Mouse (Mus musculus): Measurements from ENCODE around the gene Ctnnbl1. TPM values are rescaled to one million over a fixed set of nuclear protein-coding genes. Genes with fewer than 3 reads are reported as not detected.

The Ctnnbl1 gene
- total RNA-seq, 2 experiments from 2014 or later: 27.1 to 29.6 TPM

DNA sequence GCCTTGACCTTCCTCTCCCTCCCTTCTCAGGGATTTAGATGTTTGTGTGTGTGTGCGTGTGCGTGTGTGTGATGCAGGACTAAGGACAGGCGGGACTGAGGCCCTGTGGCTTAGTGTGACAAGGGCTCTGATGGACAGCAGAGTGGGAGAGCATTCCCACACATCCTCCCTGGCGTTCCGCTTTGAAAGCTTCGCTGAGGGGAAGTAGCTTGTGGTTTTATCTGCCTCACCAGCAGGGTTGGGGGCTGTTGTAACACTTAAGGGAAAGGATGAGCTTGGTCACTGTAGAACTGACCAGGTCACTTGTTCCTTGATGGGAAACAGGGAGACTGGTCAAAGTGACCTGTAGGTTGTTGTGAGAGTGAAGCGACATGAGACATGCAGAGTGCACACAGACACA lies 121.1 kb downstream of the Ctnnbl1 start:
- DNase-seq (ENCODE audit: low spot score in 2 of 2): no peak
- intact Hi-C loops (cut with DNase I): no loop called here

GRCm38 (mm10) chr2:157859046-157859701 lies 122.0 kb downstream of the Ctnnbl1 start:
- intact Hi-C loops (cut with DNase I): no loop called here
- no peak for DNase-seq (ENCODE audit: low spot score in 2 of 2)

DNA sequence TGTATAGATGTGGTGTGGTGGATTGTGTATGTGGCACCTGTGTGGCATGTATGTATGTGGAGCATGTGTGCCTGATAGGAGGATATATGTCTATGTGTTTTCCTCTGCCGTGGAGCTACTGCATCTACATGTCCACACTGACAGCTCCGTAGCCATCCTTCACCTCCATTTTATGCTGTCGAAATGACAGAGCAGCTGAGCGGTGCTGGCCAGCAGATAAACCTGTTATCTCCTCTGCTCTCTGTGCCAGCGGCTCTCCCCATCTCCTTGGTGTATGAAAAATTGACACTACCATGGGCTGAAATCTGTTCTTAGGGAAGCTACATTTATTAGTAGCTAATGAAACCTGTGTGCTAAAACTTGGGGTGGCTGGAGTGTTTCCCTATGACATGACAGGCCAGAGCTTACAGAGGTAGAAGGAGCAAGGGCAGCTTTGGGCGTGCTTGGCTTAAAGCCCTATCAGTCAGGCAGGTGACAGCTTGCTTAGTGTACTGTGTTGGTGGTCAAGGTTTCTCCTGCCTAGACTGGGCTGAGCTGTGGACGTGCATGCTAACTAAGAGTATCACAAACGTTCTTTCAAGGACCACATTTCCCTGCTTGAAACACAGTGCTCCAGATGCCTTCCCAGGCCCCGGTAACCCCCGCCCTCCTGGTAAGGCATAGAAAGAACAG lies 124.2 kb downstream of the Ctnnbl1 start:
- intact Hi-C loops (cut with DNase I): loop anchor here (5.0 kb wide), 1 partner anchor 56 kb away; no protein-coding TSS in a partner anchor
- DNase-seq (ENCODE audit: low spot score in 2 of 2): no peak

DNA sequence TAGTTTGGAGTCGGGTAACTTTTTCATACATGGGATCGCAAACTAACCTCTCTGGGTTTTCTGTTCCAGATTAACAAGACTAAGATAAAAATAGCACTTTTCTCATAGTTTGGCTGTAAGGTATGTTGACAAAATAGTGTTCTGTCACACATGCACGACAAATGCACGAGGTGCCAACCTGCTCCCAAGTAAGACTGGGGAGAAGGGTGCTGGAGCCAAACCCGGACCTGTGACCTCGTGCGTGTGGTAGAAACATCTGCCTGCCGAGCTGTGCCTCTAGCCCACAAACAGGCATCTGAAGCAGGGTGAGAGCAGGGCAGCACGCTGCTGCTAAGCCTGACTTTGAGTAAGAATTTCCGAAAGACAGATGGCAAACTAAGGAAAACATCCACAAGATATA lies 125.1 kb downstream of the Ctnnbl1 start:
- DNase-seq (ENCODE audit: low spot score in 2 of 2): peak in 1 of 2 experiments; percentile 31
- intact Hi-C loops (cut with DNase I): loop anchor here (5.0 kb wide), 1 partner anchor 55 kb away; no protein-coding TSS in a partner anchor

- DNase-seq (ENCODE audit: low spot score in 2 of 2): no peak
- intact Hi-C loops (cut with DNase I): no loop called here
Measured at GRCm38 (mm10) chr2:157867126-157867525, 129.9 kb downstream of the Ctnnbl1 start.

GRCm38 (mm10) chr2:157870247-157870646 lies 133.0 kb downstream of the Ctnnbl1 start:
- intact Hi-C loops (cut with DNase I): no loop called here

DNA sequence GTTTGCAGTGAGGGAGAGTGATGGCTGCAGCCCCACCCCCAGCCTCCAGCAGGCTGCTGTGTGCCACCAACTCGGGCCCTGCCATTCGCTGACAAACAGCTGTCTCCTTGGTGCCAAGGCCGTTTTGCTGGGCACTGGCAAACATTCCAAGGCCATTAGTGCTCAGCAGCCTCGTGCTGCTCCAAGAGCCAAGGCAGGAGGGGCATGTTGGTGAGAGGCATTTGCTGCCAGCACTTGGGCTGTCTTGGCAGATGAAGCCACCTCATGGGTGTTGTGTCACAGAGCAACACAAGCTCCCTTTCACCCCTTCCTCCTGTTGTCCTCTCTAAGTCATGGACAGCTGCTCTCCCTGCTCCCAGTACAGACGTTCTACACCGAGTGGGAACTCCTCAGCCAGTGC lies 136.0 kb downstream of the Ctnnbl1 start:
- peak; percentile 31 to 35 for DNase-seq (ENCODE audit: low spot score in 2 of 2)
- intact Hi-C loops (cut with DNase I): no loop called here

More at GRCm38 (mm10) chr2:157870247-157870646, 133.0 kb downstream of the Ctnnbl1 start:
- no peak for DNase-seq (ENCODE audit: low spot score in 2 of 2)

DNA sequence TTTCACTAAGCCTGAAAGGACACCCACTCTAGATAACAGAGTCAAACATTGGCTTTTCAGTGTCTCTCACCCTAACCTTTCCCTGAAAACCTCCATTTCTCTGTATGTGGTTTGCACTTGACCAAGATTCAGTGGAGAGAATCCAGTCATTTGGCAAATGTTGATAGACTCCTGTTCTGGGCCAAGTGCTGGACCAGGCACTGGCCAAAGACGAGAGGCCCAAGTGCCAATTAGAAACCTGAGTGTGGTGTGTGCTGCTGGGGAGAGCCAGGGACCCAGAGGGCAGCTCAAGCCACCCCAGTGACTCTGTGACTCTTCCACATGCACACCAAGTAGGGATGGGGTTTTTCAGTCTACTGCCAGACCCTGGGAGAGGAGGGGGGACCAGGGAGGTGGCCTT lies 136.5 kb downstream of the Ctnnbl1 start:
- intact Hi-C loops (cut with DNase I): no loop called here
- no peak for DNase-seq (ENCODE audit: low spot score in 2 of 2)

DNA sequence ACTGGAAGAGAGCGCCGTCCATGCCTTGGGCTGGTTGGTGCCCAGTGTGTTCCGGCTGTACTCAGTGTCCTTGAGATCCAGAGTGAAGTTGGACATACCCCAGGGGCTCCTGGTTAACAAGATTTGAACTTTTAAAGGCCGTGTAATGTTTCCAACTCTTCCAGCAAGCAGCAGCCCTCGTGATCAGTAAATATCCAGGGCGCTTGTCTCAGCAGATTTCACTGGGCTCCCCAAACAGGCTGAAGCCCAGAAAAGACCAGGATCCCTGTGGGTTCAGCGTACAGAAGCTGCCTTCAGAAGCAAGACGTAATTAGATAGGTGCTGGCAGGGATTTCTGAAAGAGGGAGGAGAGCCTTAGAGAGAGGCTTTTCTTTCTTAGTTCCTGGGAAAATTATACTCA lies 137.9 kb downstream of the Ctnnbl1 start:
- intact Hi-C loops (cut with DNase I): no loop called here
- DNase-seq (ENCODE audit: low spot score in 2 of 2): no peak

- intact Hi-C loops (cut with DNase I): no loop called here
Measured at GRCm38 (mm10) chr2:157877394-157877793, 140.2 kb downstream of the Ctnnbl1 start.

GRCm38 (mm10) chr2:157877967-157878366 lies 140.8 kb downstream of the Ctnnbl1 start:
- DNase-seq (ENCODE audit: low spot score in 2 of 2): peak; percentile 45
- intact Hi-C loops (cut with DNase I): no loop called here

More at GRCm38 (mm10) chr2:157877394-157877793, 140.2 kb downstream of the Ctnnbl1 start:
- DNase-seq (ENCODE audit: low spot score in 2 of 2): no peak

GRCm38 (mm10) chr2:157881939-157882338 lies 144.7 kb downstream of the Ctnnbl1 start:
- intact Hi-C loops (cut with DNase I): no loop called here
- no peak for DNase-seq (ENCODE audit: low spot score in 2 of 2)

- intact Hi-C loops (cut with DNase I): no loop called here
Measured at GRCm38 (mm10) chr2:157887275-157888025, 150.2 kb downstream of the Ctnnbl1 start.

DNA sequence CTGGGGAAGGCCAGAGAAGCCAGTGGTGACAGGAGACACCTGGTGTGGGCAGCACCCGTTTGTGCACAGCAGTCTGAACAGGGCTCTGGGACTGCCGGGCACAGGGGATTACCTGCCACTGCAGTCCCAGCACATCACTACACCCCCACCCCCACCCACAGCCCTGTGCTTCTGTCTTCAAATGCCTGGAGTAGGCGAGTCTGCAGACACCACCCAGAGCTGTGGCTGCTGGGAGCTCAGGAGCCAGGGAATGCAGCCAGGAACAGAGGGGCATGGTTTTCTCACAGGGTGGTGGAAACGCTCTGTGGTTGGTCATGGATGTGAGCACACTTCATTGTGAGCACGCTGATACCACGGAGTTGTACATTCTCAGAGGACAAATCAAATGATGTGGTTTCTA lies 154.0 kb downstream of the Ctnnbl1 start:
- DNase-seq (ENCODE audit: low spot score in 2 of 2): no peak
- intact Hi-C loops (cut with DNase I): no loop called here

More at GRCm38 (mm10) chr2:157887275-157888025, 150.2 kb downstream of the Ctnnbl1 start:
- no peak for DNase-seq (ENCODE audit: low spot score in 2 of 2)

DNA sequence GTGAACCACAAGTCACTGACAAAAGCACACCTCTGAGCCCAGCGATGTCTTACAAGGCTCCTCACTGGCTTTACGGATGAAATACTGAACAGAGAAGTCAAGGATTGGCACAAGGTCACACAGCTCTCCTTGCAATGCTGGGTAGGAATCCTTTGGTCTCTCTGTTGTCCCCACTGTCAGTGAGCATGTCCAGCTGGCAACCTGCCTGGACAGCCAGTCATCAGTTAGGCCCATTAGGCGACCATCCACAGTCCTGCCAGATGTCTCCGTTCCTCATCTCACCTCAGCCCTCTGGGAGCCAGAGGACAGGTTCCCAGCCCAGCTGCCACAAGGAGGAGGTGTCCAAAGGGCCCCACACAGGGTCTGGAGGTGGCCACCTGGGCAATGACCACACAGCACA lies 159.9 kb downstream of the Ctnnbl1 start:
- intact Hi-C loops (cut with DNase I): no loop called here
- no peak for DNase-seq (ENCODE audit: low spot score in 2 of 2)

DNA sequence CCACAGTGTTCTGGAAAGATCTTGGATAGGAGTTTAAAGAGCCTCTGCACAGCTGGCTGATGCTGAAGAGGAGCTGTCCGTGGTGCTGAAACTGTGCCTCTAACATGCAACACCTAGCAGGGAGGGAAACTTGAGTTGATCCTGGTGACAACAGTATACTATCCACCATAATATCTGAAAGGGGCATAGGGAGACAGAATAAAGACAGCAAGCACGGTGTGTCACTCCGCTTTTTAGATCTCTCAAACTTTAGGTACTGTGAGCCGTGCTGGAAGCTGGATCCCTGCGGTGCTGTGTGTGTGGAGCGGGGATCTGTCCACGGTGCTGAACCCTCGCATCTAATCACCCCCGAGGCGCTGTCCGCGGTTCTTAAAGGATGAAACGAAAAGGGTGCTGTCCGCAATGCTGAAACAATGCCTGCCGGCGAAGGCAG lies 176.0 kb downstream of the Ctnnbl1 start:
- intact Hi-C loops (cut with DNase I): no loop called here
- DNase-seq (ENCODE audit: low spot score in 2 of 2): no peak

DNA sequence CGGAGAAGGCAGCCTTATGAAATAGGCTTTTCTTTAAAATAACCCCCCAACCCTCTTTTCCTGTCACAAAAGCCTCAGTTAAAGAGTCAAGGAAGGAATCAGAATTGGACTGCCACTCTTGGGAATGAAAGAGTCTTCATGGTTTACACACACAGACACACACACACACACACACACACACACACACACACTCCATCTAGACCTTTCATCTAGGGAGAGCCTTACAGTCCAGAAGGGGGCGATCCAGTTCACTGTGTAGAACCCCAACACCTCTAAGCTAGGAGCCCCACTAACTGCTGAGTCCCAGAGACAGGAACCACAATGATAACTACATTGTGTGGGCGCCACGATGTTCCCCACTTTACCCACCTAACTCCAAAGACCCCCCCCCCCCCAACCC lies 176.5 kb downstream of the Ctnnbl1 start:
- intact Hi-C loops (cut with DNase I): no loop called here

GRCm38 (mm10) chr2:157914105-157914764 lies 177.0 kb downstream of the Ctnnbl1 start, which contains the start of gene Vstm2l:
Vstm2l (plus strand) TSS chr2:157914653.
- peak; percentile 72 to 85 for DNase-seq (ENCODE audit: low spot score in 2 of 2)
- intact Hi-C loops (cut with DNase I): no loop called here

More for the DNA sequence above, 176.5 kb downstream of the Ctnnbl1 start:
- DNase-seq (ENCODE audit: low spot score in 2 of 2): no peak

DNA sequence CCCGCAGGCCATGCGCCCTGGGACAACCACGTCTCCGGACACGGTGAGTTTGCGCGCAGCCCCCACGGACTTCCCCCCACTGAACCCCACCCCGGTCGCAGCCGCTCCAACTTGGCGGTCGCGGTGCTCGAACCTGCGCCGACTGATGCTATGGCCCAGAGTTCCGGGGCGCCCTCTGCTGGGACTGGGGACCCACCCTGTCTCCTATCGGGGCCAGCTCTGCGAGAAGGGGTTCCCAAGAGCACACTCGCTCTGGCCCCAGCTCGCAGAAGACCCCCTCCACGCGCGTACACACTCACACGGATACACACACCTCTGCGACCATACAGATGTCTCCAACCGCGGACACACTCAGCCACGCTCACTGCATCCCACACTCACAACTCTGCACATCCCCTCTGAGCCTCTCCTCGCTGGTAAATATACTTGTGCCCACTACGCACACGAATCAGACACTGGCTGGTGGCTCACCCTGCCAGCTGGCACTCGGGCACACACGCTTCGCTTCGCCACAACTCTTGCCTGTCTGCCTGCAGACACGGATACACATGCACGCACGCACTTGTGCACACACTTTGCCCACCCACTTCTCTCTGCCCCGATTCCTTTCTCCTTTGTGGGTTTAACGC lies 177.8 kb downstream of the Ctnnbl1 start:
- intact Hi-C loops (cut with DNase I): loop anchor here (5.0 kb wide), 3 partner anchors 53 to 168 kb away; no protein-coding TSS in a partner anchor
- peak; percentile 51 to 55 for DNase-seq (ENCODE audit: low spot score in 2 of 2)

Data from left cerebral cortex, postnatal 36 days (tissue).